Comparison of ENCODE assay signal across 10 mouse cellular contexts in genomic region chr4:106705096-106705665, GRCm38 (mm10). TPM values are rescaled to one million over a fixed set of nuclear protein-coding genes. Genes with fewer than 3 reads are reported as not detected.
DNase-seq lines count a peak whose midpoint lies in the region; ATAC-seq lines count a peak whose summit lies in the region.
"Had no signal": no experiment of that assay in that cellular context is flagged by ENCODE, and none has a peak within 500 bp of the region (broad histone marks: within the 10 kb centered on the region; RNA-seq: fewer than 3 reads in every experiment).

No protein-coding gene starts in this region.

- H3K9me3 ChIP-seq in forebrain, embryonic 10.5 days: no peaks in the 10 kb centered on the region
- no peaks in the 10 kb centered on the region for H3K9me3 ChIP-seq in hindbrain, embryonic 12.5 days (replicated peaks)
- no peaks in the 10 kb centered on the region for H3K9me3 ChIP-seq in neural tube, embryonic 13.5 days
- no peaks in the 10 kb centered on the region for H3K9me3 ChIP-seq in liver, embryonic 12.5 days (replicated peaks)
- H3K9me3 ChIP-seq: limb, embryonic 15.5 days had no signal

- H3K27me3 ChIP-seq in forebrain, embryonic 10.5 days (ENCODE audit: poor library complexity, severe bottlenecking): peaks cover 19% of the 10 kb centered on the region
- H3K27me3 ChIP-seq in hindbrain, embryonic 12.5 days: 0 out of 2 replicates have a peak, but pooled peaks cover 5% of the 10 kb centered on the region
- no peaks in the 10 kb centered on the region for H3K27me3 ChIP-seq in neural tube, embryonic 13.5 days
- H3K27me3 ChIP-seq in liver, embryonic 12.5 days (replicated peaks): peaks cover 51% of the 10 kb centered on the region

- DNase-seq in lung, postnatal 25 days (ENCODE audit: low spot score): peak; percentile 10
- DNase-seq in lung, postnatal 10 days: no peak
- peak; percentile 23 for DNase-seq in forebrain, embryonic 10.5 days (ENCODE audit: extremely low spot score, low spot score)
- DNase-seq in urinary bladder, adult 18-20 months (ENCODE audit: low spot score in 2 of 2): no peak
- no peak for DNase-seq in cerebellum, adult 11 months
- DNase-seq: thymus, postnatal 25 days had no signal

- no peak overlapping the region for H3K4me3 ChIP-seq in forebrain, embryonic 10.5 days
- no peak overlapping the region for H3K4me3 ChIP-seq in hindbrain, embryonic 12.5 days
- H3K4me3 ChIP-seq in neural tube, embryonic 13.5 days: no peak overlapping the region
- no peak overlapping the region for H3K4me3 ChIP-seq in liver, embryonic 12.5 days
- H3K4me3 ChIP-seq: limb, embryonic 15.5 days had no signal

- WGBS in forebrain, embryonic 10.5 days: 52% methylated on average over 8 of the region's 8 CpGs
- WGBS in hindbrain, embryonic 12.5 days: 34% methylated on average over 8 of the region's 8 CpGs
- 33% methylated on average over 8 of the region's 8 CpGs for WGBS in neural tube, embryonic 13.5 days
- WGBS in liver, embryonic 12.5 days (ENCODE audit: insufficient replicate concordance): 51% methylated on average over 8 of the region's 8 CpGs

- H3K4me2 ChIP-seq in hindbrain, embryonic 12.5 days (replicated peaks): no peak overlapping the region
- H3K4me2 ChIP-seq in neural tube, embryonic 13.5 days: no peak overlapping the region
- no peak overlapping the region for H3K4me2 ChIP-seq in liver, embryonic 12.5 days
- H3K4me2 ChIP-seq: limb, embryonic 15.5 days had no signal

- H3K4me1 ChIP-seq in forebrain, embryonic 10.5 days: peaks cover 44% of the 10 kb centered on the region
- peaks cover 21% of the 10 kb centered on the region for H3K4me1 ChIP-seq in hindbrain, embryonic 12.5 days
- H3K4me1 ChIP-seq in neural tube, embryonic 13.5 days (replicated peaks): peaks cover 44% of the 10 kb centered on the region
- peaks cover 5% of the 10 kb centered on the region for H3K4me1 ChIP-seq in liver, embryonic 12.5 days

- no peaks in the 10 kb centered on the region for H3K36me3 ChIP-seq in forebrain, embryonic 10.5 days (replicated peaks)
- H3K36me3 ChIP-seq in hindbrain, embryonic 12.5 days: no peaks in the 10 kb centered on the region
- H3K36me3 ChIP-seq in neural tube, embryonic 13.5 days: no peaks in the 10 kb centered on the region
- H3K36me3 ChIP-seq in liver, embryonic 12.5 days: no peaks in the 10 kb centered on the region
- H3K36me3 ChIP-seq: limb, embryonic 15.5 days had no signal

- no peak for ATAC-seq in hindbrain, embryonic 12.5 days (ENCODE audit: low FRiP score)
- ATAC-seq in neural tube, embryonic 13.5 days (ENCODE audit: low read depth): no peak
- ATAC-seq in liver, embryonic 12.5 days: no peak

- H3K9ac ChIP-seq in hindbrain, embryonic 12.5 days: no peak overlapping the region
- peak overlapping the region; percentile 38; the same call in 1 of the 2 replicates for H3K9ac ChIP-seq in neural tube, embryonic 13.5 days
- no peak overlapping the region for H3K9ac ChIP-seq in liver, embryonic 12.5 days
- H3K9ac ChIP-seq: limb, embryonic 15.5 days had no signal

- H3K27ac ChIP-seq in forebrain, embryonic 10.5 days: peak overlapping the region; percentile 76
- peak overlapping the region; percentile 57; the same call in 1 of the 2 replicates for H3K27ac ChIP-seq in hindbrain, embryonic 12.5 days
- H3K27ac ChIP-seq in neural tube, embryonic 13.5 days (replicated peaks): peak overlapping the region; percentile 78
- H3K27ac ChIP-seq in liver, embryonic 12.5 days: no peak overlapping the region
- H3K27ac ChIP-seq: limb, embryonic 15.5 days had no signal

RNA-seq across cellular contexts. Expression of gene Mroh7, which starts 25.5 kb away (rescaled TPM):
- polyA plus RNA-seq in forebrain, embryonic 10.5 days (2016; fragmentation: Nextera tagmentation; extraction: Ambion mirVana): 0.06 and 0.12 TPM in 2 replicates
- polyA plus RNA-seq in hindbrain, embryonic 12.5 days (2016; fragmentation: Nextera tagmentation; extraction: Ambion mirVana): 0.81 and 0.91 TPM in 2 replicates
- 0.54 and 0.61 TPM in 2 replicates for polyA plus RNA-seq in neural tube, embryonic 13.5 days (2015; fragmentation: Nextera tagmentation; extraction: Ambion mirVana)
- polyA plus RNA-seq in liver, embryonic 12.5 days (2016; fragmentation: Nextera tagmentation; extraction: Ambion mirVana): 0.10 and 0.15 TPM in 2 replicates

RNA-seq across cellular contexts. Expression of gene Ttc4, which starts 26.4 kb away (rescaled TPM):
- polyA plus RNA-seq in forebrain, embryonic 10.5 days (2016; fragmentation: Nextera tagmentation; extraction: Ambion mirVana): 105 and 114 TPM in 2 replicates
- 97.6 and 99.6 TPM in 2 replicates for polyA plus RNA-seq in hindbrain, embryonic 12.5 days (2016; fragmentation: Nextera tagmentation; extraction: Ambion mirVana)
- 109 and 119 TPM in 2 replicates for polyA plus RNA-seq in neural tube, embryonic 13.5 days (2015; fragmentation: Nextera tagmentation; extraction: Ambion mirVana)
- polyA plus RNA-seq in liver, embryonic 12.5 days (2016; fragmentation: Nextera tagmentation; extraction: Ambion mirVana): 45.2 and 48.6 TPM in 2 replicates

RNA-seq across cellular contexts. Expression of gene Fam151a, which starts 28.5 kb away (rescaled TPM):
- 0.09 TPM in 1 of 2 replicates, not detected in the other for polyA plus RNA-seq in forebrain, embryonic 10.5 days (2016; fragmentation: Nextera tagmentation; extraction: Ambion mirVana)
- not detected in 2 replicates for polyA plus RNA-seq in hindbrain, embryonic 12.5 days (2016; fragmentation: Nextera tagmentation; extraction: Ambion mirVana)
- not detected in 2 replicates for polyA plus RNA-seq in neural tube, embryonic 13.5 days (2015; fragmentation: Nextera tagmentation; extraction: Ambion mirVana)
- polyA plus RNA-seq in liver, embryonic 12.5 days (2016; fragmentation: Nextera tagmentation; extraction: Ambion mirVana): not detected in 2 replicates

RNA-seq across cellular contexts. Expression of gene Pars2, which starts 54.3 kb away (rescaled TPM):
- polyA plus RNA-seq in forebrain, embryonic 10.5 days (2016; fragmentation: Nextera tagmentation; extraction: Ambion mirVana): 14.9 and 19.7 TPM in 2 replicates
- 10.6 and 11.7 TPM in 2 replicates for polyA plus RNA-seq in hindbrain, embryonic 12.5 days (2016; fragmentation: Nextera tagmentation; extraction: Ambion mirVana)
- polyA plus RNA-seq in neural tube, embryonic 13.5 days (2015; fragmentation: Nextera tagmentation; extraction: Ambion mirVana): 8.7 and 9.7 TPM in 2 replicates
- polyA plus RNA-seq in liver, embryonic 12.5 days (2016; fragmentation: Nextera tagmentation; extraction: Ambion mirVana): 6.9 and 7.5 TPM in 2 replicates

Comparison
In these comparisons a context has a peak if more than half of its experiments do, and no peak if none do; other contexts are left out.
1. DNase-seq: peak in lung, postnatal 25 days (single experiment) and forebrain, embryonic 10.5 days (single experiment); none in lung, postnatal 10 days (single experiment), urinary bladder, adult 18-20 months (0 of 2) and cerebellum, adult 11 months (single experiment).